Mouse (Mus musculus) lung, postnatal 25 days (tissue): Measurements from ENCODE around the gene Mxra7.

Experiments
- DNase-seq: peaks from one replicate; pipeline ENCODE4 v3.0.0; 2022; ENCODE audit warnings: low spot score

Mxra7 gene

DNA sequence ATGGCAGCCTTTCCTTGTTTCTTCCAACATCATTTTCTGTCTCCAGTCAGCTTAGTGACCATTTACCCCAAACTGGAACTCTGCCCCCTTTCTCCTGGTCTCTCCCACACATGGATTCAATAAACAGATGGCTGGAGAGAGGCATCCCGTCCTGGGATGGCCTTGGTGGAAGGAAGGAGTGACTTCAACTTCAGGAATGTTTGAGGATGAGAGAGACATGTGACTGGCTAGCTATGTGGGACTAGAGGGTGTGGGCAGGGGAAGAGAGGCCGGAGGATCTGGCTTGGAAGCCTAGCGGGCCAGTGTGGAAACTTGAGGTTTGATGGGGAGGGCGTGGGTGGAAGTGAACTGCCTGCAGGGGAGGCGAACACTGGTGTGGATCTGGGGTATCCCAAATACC, 11.1 kb downstream of the Mxra7 start:
- DNase-seq: peak; percentile 61

DNA sequence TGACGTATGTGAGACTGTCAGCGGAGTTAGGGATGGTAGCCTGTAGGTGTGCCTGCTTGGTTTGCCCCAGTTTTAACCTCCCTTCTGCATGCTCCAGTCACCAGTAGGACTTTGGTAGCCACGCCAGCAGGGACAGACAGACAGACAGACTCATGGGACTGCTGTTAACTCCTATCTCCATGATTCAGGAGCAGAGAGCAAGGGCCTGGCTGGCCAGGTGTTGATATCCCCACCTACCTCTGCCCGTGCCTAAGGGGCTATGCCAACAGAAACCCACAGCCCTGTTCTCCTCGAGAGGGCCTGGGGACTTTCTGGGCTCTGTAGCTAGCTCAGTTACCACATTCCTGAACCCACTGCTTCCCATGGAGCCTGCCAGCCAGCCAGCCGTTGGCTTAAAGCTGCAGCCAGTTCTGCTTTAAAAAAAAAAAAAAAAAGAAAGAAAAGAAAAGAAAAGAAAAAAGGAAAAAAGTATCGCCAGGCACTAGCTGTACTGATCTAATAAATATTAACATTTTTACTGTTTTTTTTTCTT, 12.9 kb downstream of the Mxra7 start:
- no peak for DNase-seq

DNA sequence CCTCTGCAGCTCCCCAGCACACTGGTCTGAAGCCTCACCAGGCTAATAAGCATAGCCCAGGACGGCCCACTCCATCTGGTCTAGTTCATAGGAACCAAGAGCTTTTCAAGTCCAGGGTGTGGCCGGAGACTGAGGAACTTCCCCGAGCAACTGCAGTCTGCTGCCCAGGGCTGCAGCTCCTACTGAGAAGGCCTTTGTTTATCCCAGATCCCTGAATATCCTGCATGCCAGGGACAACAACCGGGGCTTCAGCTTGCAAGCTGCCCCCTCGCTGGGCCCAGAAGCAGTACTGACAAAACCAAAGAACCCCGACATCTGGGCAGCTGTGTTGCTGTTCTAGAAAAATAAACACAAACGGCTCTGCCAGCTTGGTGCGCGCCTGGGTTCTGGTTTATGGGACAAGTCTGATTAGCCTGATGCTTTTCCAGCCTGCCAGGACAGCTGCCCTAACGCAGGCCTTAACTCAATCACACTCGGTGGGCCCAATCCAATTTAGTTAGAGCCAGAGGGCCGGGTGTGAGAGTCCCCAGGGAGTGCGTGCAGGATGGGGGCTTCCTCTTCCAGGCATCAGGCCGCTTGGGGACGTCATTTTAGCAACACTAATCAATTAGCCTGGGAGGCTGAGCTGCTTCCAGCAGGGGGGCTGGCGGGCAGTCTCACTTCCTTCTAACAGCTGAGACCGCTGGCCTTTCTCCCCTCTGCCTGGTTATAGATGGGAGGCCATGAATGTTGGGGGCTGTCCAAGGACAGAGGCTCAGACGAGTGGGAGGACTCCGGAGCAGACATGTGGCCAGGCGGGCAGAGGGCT, 13.6 kb downstream of the Mxra7 start:
- peak; percentile 64 for DNase-seq

DNA sequence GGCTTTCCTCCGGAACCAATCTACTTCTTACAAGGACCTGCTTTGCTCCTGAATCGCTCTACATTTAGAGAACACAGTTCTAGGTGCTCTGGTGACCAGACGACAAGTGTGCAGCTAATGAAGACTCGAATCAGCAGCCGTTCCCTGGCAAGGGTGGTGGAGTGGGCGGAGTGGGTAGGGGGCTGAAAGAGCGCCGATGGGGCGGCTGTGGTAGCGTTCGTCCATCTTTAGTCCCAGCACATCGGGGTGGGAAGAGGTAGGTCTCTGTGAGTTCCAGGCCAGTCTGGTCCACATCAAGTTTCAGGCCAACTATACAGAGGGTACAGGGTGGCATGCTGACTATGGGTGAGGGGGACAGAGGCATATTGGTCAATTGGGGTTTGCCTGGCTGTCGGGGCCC, 14.2 kb downstream of the Mxra7 start:
- DNase-seq: no peak

DNA sequence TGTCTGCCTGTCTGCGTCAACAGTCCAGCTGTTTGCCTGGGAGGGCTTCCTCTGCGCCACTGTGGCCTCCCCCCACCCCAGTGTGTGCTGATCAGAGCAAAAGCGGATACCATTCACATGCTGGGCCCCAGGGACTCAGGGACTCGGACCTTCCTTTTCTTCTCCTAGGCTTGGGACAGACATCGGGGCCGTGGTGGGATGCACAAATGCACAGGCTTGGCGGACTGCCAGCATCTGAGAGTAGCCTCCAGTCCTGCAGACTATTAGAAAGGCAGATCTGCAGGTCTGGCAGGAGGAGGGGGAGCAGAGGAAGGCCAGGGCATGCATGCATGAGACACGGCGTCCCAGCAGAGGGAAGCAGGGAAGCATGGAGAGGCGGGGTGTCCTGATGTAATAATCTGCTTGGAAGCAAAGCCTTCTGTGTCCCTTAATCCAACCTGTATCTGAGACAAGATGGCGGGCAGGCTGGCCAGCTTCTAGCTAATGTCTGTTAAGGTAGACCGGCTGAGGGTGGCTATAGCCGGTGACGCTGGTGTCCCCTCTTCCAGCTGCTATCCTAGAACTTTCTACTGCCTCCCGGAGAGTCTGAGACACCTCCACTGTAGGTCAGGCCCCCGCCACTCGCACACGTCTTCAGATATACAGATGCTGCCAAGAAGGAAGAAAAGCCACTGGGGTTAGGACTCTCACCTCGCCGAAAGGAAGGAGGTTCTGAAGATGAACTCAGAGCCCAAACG, 14.9 kb downstream of the Mxra7 start:
- DNase-seq: no peak

DNA sequence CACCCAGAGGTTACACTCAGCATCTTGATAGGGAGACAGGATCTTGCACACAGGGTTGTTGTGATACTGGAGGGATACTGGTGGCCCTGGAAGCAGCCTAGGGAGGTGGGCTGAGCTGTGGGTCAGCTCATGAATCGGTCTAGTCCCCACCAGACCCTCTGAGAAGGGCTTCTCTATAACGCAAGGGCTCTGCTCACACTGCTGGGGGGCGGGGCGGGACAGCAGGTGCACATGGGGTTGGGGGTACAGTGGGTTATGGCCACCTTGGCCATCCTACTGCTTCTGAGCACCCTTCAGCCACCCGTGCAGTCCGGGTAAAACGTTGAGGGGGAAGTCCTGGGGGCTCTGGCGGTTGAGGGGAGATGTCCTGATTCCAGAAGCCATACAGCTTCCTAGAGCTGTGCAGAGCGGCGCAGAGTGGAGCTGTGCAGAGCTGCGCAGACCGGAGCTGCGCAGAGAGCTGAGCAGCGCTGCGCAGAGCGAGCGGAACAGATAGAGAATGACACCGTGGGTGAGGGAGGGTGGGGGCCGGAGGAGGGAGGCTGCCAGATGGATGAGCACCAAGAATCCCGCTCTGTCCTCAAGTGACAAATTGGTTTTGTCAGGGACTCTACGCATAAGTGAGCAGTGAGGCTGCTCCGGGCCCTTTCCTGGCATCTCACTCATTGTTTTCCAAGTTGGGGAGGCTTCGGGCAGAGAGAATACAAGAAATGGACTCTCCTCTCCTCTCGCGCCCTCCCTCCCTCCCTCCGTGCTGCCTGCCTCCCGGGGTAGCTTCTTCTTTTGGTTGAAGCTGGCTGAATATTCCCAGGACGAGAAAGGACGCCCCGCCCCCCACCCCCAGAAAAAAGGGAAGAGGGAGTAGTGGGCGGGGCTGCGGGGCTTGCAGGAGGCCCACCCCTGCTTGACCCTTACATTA, 16.6 kb downstream of the Mxra7 start:
- peak; percentile 47 for DNase-seq

DNA sequence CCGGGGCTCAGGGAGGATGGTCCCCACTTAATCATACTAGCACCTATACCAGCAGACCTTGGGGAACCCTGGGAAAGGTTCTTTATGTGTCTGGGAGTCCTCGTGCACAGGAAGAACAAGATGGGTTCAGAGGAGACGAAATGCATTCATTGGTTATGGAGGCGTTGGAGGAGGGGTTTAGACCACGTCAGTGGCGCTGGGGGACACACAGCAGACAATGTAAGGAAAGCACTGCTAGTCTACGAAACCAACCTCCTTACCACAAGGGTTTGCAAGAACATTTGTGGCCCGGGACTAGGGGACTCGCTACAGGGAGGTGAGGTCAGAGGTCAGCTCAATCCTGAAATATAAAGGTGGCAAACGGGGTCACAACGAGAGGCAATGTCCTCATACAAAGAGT, 17.3 kb downstream of the Mxra7 start:
- no peak for DNase-seq

DNA sequence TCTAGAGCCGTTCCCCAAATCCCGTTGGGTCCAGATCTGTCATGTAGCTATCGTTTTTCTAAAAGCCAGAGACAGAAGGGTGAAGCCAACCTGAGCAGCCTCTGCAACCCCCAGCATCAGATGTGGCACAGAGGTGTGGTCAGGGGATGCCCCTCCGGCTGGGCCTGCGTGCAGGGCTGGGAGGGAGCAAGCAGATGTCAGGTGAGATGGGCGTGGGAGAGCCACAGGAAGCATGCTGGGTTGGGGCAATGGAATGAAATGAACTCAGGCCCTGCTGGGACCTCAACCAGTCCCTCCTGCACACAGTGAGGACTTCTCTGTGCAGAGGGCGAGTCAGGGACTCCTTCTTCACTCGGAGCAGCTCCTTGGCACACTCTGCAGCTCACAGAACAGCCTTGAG, 18.3 kb downstream of the Mxra7 start:
- no peak for DNase-seq

DNA sequence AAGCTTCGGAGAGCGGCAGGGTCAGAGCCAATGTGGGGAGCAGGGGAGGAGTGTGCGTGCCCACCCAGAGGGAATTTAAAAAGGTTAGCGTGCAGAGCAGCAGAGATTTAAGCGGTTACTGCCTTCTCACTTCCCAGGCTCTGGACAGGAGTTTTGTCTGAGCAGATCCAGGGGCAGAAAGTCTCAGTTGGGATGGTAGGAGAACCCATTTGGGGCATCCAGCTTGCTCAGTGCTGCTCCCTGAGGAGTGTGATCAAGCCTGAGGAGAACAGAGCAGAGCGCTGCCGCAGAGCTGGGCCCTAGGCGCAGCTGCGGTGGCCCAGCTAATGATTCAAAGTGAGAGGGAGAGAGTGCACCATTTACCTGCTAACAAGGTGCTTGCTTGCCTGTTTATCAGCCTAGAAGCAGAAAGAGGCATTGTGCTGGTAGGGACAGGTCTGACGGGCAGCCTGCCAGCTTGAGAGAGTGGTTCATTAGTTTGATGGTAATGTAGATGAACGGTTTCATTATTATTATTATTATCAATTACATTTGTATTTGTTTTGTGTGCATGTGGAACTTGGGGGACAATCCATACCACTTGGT, 18.9 kb downstream of the Mxra7 start:
- DNase-seq: no peak

DNA sequence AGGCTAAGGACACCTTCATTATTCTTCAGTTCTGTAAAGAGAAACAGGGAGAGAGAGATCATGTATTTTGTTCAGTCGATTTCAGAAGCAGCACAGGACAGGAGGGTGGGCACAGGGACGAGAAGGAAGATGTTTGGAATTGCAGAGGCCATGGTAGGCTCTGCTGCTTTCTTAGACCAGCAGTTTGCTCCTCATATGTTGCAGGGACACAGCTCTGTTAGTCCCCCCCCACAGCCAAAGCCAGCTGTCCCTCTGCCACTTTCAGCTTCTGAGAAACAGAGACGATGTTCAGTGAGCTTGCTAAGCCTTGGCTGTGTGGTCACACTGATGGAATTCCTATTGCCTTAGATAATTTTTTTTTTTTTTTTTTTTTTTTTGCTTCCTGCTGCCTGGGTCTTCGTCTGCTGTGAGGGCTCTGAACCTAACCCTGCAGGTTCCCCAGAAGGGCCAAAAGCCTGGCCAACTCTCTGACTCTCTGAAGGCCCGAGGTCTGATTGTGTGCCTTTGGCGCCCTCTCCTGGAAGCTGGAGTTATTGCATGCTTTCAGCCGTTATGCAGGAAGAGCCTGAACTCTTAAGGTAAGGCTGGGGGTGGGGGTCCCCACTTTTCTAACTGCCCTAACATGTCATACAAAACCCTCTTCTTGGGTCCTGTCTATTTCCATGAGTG, 19.8 kb downstream of the Mxra7 start:
- DNase-seq: peak; percentile 86

DNA sequence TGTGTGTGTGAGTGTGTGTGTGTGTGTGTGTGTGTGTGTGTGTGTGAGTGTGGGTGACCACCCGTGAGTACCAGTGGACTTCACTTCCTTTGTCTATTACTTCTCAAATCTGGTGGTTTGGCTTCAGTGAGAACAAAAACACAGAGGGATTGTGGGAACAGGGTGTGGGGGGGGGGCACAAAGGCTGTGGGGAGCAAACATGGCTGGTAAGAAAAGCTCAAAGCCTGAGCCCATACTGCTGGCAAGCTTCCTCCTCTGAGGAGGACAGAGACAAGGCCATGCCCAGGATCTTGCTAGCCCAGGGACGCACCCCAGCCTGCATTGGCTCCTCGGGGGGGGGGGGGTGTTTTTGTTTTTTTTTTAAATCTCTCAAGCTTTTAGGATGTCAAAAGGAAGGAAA, 20.3 kb downstream of the Mxra7 start:
- DNase-seq: no peak

DNA sequence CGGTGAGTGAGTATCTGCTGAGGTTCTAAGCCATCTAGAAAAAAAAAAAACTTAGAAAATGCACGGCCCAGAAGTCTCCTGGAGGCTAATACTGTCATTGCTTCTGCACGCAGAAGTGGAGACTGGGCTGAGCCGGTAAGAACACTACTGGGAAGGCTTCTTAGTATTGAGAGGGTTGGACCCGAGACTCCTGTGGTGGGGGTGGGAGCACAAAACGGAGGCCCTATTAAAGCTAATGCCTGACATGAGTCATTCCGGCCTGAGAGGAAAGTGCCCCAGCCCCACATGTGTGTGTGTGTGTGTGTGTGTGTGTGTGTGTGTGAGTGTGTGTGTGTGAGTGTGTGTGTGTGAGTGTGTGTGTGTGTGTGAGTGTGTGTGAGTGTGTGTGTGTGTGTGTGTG, 20.7 kb downstream of the Mxra7 start:
- no peak for DNase-seq

DNA sequence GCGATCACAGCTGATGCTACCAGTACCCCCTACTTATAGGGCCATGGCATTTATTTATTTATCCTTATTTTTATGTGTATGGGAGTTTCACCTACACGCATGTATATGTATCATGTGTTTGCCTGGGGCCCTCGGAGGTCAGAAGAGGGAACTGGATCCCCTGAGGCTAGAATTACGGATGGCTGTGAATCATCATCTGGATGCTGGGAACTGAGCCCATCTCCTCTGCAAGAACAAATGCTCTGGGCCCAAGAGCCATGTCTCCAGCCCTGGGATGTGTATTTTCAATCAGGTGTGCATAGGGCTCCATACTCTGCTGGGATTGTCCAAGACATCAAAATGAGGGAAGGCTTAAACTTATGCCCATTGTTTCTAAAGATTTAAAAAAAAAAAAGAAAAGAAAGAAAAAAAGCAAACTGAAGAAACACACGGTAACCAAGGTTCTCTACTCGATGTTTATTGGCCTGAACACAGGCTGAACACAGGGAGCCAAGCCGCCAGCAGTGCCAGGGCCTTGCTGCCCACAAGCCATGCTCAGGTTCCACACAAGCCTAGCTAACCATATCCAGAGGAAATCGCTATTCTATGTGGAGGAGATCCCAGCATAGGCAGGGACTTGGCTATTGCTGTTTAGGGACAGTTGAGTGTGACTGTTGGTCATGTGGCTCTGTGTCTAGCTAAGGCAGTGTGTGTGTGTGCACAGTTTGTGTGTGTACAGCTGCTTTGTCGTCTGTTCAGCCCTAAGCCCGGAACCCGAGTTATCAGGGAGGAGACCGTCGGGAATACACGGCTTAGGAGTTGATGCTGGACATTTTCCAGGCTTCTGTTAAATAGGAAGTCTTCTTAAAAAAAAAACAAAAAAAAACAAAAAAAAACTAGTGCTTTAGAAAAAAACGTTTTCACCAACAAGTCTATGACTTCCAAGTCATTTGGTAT, 21.4 kb downstream of the Mxra7 start:
- DNase-seq: no peak

DNA sequence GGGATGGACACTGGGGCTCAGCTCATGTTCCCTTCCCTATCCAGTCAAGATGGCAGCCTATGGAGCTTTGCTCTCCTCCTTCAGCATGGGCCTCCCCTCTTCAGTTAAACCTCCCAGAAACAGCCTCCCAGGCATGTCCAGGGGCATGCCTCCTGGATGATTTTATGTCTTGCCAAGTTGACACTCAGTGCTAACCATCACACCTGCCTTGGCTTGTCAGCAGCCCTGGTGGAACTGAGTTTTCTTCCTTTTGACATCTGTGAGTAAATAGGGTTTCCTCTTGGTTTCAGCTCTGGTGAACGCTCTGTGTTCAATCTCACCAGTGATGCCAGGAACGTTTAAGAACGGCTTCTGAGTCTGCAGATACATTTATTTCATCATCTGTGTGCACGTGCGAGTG, 25.1 kb downstream of the Mxra7 start:
- DNase-seq: no peak

DNA sequence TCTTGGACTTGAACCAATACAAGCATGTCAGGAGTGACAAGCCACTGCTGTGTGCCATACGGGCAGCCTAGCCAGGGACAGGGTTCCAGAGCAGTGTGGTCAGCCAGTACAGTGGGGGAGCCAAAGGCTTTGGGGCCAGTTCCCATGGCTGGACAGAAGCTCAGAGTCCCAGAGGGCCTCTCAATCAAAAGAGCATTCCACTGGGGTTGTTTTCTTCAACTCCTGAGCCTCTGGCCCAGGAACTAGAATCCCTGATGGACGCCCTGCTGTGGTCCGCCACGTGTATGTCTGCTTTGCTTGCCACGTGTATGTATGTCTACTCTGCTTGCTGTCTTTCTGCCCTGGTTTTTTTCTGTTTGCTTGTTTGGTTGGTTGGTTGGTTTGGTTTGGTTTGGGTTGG, 26.7 kb downstream of the Mxra7 start:
- no peak for DNase-seq

DNA sequence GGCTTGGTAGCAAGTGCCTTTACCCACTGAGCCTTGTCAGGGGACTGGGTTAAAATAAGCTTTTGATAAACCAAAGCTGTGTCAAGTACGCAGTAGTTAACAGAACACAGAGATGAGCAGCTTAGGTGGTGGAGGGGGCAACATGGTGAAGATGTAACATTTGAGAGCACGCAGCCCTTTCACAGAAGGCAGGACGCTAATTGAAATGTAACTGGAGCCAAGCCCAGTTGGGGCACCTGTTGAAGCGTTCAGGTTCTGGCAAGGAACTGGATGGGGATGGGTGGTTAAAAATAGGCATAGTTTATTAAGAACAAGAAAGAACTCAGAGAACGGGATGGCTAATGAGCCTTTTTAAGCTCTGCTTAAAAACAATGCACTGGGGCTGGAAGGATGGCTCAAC, 28.5 kb downstream of the Mxra7 start:
- DNase-seq: no peak

DNA sequence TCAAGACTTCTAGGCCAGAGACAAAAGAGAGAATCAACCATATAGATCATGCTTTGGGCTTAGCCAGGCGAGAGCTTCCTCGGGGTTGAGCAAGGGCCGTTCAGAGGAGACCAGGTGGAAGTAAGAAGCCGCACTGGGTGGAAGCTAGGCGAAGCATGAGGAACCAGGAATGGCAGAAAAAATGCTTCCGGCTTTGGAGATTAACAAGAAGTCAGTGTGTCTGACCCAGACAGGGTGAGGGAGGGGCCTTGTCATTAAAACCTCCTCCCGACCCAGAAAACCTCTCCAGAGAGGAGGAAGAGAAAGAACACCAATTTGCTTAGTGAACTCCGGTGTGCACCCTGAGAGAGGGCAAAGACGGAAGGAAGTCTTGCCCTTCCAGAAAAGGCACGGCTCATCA, 43.6 kb downstream of the Mxra7 start:
- no peak for DNase-seq

DNA sequence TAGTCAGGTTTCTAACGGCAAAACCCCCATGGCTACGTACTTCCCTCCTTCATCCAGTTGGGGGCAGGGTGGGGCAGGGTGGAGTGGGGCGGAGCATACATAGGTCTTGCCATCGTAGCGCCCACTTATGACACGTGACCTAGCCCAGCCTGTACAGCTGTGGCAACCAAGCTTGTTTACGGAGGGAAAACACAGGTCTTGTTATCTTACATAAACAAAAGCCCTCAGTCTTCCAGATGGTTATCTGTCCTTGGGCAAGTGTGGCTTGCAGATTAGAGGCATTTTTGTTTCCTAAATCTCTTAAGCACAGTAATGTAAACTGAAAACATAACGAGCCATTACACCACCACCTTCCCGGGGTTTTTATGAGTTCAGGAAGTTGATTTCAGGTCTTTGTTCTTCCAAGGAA, 45.1 kb downstream of the Mxra7 start:
- DNase-seq: peak; percentile 72

DNA sequence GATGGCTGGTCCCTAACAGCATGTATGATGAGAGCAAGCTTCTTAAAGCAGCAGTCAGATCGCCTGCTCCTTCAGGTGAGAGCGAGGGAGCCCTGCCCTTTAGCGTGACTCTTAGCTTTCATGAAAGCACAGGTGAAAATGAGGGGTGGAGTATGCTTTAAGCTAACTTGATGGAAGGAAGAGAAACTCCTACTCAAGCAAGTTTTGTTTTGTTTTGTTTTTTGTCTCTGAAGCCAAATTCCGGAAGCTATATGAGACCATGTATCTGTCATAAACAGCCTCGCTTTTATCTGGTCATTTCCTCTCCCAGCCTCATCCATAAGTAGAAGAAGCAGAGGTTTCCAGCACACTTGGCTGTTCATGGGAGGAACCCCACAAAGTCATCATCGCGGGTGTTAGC, 52.4 kb downstream of the Mxra7 start, which contains the start of gene St6galnac1:
Gene St6galnac1 (minus strand): TSS at position 101 of the 400 bp plus-strand sequence.
- DNase-seq: no peak

DNA sequence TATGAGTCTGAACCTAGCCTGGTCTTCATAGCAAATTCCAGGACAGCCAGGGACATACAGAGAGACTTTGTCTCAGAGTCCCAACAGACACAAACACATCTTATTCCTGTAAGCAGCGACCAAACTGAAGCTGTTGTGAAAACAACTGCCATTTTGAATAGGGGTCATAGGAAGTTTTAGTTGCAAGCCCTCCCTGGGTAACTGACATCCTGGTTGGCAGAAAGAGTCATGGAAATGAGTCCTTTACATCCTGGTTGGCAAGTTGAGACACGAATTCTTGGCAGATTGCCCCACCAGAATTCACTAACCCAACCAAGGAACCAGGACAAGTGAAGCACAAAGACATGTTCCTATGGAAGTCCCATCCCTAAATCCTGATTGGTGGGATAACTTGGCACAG, 54.6 kb downstream of the Mxra7 start:
- DNase-seq: no peak
